Mouse (Mus musculus): ENCODE measurements around the gene Zfp385c.

Zfp385c gene

DNA sequence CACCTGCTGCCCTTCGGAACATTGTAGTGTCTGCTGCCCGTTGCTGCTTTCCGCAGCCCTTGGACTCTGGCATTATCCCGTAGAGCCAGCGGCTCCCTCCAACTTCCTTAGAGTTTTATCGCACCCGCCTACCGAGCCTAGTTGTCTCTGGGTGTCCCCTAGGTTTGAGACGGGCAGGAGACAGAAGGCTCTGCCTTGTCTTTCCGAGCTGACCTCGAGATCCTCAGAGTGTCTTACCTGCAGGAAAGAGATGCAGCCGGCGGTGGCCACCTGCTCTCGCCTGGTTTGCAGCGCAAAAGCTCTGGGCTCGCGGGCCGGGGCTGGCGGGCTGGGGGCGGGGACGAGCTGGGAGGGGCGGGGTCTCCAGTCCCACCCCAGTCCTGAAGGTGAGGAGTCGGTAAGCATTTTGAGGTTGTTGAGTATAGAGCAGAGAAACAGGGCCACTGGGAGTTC lies at the start of gene Zfp385c:
Gene Zfp385c, minus strand, starts transcription at position 292 of the 453 bp plus-strand sequence.
- DNase-seq = peak; percentile 14 to 28

DNA sequence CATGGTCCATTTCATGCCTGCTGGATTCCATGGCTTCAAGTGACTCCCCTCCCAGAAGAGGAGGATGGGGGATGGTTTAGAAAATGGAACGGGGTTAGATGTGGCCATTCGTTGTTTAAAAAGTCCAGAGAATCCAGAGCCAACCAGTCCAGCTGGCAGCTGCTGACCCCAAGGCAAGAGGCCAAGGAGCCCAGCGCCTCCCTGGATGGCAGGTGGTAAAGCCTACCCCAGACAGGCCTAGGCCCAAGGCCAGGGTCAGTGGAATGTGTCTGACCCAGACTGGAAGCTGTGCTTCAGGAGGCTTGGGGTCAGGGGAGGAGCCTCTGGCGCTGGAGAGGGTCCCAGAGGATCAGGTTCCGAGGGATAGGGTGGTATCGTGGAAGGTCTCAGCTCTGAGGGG lies 49.1 kb upstream of the Zfp385c start:
- DNase-seq = no peak

GRCm38 (mm10) chr11:100738749-100739148 lies 46.5 kb upstream of the Zfp385c start:
- no peak for DNase-seq

- peak; percentile 96 to 98 for DNase-seq
Observed at GRCm38 (mm10) chr11:100738066-100738604, 45.9 kb upstream of the Zfp385c start, which contains the start of gene Rab5c. TSS of gene Rab5c (minus strand) at chr11:100738215.

GRCm38 (mm10) chr11:100737105-100737733 lies 45.0 kb upstream of the Zfp385c start:
- no peak for DNase-seq

DNA sequence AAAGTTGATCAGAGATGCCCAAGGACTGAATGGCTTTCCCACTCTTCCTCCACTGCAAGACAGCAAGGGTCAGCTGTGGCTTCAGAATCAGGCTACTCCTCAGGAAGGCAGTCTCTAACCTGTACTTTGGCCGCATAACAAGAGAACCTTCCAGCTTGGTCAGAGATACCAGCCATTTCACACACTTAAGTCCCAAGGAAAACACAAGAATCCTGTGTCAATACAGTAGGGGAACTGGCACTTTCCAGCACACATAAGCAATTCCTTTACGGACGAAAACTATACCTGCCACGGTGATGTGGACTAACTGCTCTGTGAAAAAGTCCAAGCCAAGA lies 44.5 kb upstream of the Zfp385c start:
- no peak for DNase-seq

GRCm38 (mm10) chr11:100735954-100736745 lies 43.9 kb upstream of the Zfp385c start:
- no peak for DNase-seq

DNA sequence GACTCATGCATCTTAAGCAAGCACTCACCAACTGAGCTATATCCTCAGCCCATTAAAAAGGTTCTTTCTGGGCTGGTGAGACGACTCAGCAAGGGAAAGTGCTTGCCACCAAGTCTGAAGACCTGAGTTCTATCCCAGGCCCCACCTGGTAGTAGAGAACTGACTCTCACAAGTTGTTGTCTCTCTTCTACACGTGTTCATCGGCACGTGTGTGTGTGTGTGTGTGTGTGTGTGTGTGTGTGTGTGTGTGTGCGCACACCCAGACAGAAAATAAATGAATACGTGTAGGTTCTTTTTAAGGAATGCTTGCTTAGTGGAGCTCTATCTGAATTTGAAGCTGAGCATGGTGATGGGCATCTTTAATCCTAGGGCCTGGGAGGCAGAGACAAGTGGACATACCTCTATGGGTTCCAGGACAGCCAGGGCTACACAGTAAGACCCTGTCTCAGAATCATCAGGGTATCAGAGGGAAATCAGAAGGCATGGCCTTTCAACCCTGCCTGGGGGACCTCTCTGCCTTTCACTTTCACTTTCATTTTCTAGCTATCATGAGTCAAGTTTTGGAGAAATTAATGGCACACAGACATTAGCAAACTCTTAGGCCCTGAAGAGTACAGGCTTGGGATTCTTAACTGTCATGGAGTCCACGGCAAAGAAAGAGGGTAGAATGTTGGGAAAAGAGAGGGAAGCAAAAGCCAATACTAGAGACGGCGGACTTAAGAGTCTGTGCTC lies 43.0 kb upstream of the Zfp385c start:
- peak; percentile 32 to 38 for DNase-seq

- no peak for DNase-seq
Observed at GRCm38 (mm10) chr11:100730477-100731205, 38.4 kb upstream of the Zfp385c start.

GRCm38 (mm10) chr11:100729976-100730375 lies 37.7 kb upstream of the Zfp385c start:
- DNase-seq = no peak

GRCm38 (mm10) chr11:100728601-100729000 lies 36.3 kb upstream of the Zfp385c start:
- no peak for DNase-seq

DNA sequence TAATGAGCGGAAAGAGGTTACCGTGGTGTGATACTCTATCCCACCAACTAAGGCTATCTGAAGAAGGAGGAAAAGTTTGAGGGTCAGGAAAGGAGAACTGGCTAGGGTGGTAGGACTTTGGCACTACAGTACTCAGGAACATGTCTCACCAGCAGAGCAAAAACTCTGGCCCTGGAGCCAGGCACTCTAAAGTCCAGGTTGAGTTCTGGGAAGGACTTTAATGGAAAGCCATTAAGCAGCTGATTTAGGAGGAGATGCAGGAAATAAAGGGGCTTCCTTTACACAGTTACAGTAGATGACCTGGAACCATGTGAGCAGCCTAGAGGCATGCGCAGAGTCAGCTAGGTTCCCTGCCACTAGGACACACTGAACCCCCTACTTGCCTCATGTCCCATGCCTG lies 34.9 kb upstream of the Zfp385c start:
- no peak for DNase-seq

DNA sequence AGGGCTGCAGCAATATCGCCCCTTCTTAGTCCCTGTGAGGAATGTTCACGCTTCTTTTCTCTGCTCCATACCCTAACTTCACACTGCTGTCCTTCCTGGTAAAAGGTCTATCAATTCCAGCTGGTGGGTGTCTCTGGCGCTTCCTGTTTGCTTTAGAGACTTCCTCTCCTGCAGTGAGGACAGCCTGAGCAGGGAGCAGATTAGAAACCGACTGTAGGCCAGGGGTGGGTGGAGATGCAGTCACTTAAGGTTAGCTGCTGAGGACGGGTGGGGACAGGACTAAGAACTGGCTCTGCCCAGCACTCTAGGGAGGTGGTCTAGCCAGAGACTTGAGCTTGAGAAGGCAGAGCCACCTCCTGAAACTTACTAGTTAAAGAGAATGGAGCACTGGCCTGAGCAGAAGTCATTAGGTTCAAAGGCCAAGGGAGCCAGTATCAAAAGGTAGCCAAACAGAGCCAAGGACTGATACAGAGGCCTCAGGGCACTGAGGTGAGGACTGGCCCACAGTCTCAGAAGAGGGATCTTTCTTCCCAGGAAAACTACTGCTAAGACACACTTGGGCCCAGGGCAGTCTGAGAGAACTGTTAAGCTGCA lies 32.8 kb upstream of the Zfp385c start:
- no peak for DNase-seq

- no peak for DNase-seq
Observed at GRCm38 (mm10) chr11:100722493-100723028, 30.3 kb upstream of the Zfp385c start.

DNA sequence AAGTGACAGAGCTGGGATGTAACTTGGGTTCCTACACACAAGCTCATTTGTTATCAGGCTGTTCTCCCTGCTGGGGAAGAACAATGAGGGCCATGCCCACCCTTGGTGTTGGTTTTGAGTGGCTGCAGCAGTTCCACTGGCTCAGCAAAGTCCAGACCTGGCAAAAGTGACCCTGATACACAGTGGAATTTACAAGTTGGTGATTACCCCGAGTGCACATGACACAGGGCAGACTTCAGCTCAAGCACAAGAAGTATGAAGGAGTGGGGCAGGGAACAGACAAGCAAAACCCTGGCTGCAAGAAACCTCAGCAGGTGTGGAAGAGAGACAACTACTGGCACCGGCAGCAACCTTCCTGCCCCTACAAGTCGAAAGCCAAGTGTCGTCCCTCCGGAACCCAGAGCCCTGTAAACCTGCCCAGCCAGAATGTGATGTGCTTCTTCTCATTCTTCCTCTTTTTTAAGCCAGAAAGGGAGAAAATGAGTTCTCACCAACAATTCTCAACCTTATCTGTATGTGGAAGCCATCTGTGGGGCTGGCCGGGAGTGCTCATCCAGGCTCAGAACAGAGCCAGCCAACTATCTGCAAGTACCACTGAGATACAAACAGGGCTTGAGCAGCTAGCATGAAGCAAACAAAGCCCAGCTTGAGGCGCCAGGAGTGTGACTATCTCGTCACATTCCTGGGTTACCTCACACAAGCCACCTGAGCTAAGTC lies 29.7 kb upstream of the Zfp385c start:
- DNase-seq = no peak

- no peak for DNase-seq
Observed at GRCm38 (mm10) chr11:100721254-100721653, 29.0 kb upstream of the Zfp385c start.

DNA sequence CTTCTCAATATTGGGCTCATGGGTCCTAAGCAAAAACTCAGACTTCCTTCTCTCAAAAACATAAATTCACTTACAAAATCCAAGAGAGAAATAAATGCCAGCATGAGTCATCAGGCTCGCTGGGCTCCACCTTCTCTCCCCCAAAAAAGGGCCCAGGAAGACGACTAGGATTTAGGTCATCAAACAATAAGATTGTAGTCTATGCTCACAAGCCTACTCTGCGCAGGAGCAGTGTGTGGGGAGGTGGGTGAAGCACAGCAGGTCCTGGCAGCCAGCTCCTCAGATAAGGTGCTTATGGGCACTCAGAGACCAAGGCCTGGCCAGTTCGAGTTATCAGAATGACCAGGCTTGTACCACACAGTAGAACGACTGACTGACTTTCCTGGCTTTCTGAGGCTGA lies 28.1 kb upstream of the Zfp385c start:
- DNase-seq = no peak

- no peak for DNase-seq
Observed at GRCm38 (mm10) chr11:100719893-100720292, 27.6 kb upstream of the Zfp385c start.

GRCm38 (mm10) chr11:100719312-100719711 lies 27.1 kb upstream of the Zfp385c start:
- DNase-seq = no peak

DNA sequence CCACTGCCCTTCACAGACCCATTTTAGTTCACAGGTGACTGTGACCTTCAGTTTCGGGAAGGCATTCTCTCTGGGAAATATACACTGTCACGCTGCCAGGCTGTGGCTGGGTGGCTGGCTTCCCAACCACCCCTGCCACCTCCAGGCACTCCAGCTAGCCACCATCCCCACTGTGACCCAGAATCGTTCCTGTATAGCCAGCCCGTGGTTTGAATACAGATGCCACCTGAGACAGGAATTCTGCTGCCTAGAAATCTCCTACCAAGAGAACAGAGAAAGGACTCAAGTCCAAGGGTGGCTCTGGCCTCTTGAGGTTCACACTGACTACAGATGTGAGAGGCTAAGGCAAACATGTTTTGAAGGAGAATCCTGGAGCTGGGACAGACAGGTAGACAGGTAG lies 26.6 kb upstream of the Zfp385c start:
- no peak for DNase-seq

DNA sequence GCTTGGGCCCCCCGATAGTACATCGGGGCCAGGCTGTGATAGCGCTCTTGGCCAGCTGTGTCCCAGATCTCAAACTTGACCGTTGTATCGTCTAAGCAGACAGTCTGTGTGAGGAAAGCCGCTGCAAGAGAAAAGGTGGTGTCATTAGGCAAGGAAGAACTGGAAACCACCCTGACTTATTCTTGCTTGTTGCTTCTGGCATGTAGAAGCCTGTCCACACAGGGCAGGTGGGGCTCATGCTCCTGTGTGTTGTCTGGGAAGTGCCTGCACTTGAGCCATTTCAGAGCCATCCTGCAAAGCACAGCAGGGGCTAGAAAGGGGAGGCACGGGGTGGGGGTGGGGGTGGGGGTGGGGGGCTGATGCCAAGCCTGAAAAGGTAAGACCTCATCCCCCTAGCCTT lies 26.2 kb upstream of the Zfp385c start:
- DNase-seq = no peak
